Mouse (Mus musculus): ENCODE results near the gene Ostf1. TPM values are rescaled to one million over a fixed set of nuclear protein-coding genes. Genes with fewer than 3 reads are reported as not detected.

The Ostf1 gene
- polyA plus RNA-seq, 1 experiment from 2014 or later: 85.8 TPM

GRCm38 (mm10) chr19:18663904-18664303 is 32.3 kb upstream of the Ostf1 start:
- H3K4me3 ChIP-seq (ENCODE audit: control insufficient read depth in 1 of 2, insufficient read depth in 1 of 2, low read depth in 1 of 2, low read length in 2 of 2): no peak overlapping the region
- H3K9ac ChIP-seq (ENCODE audit: low read length): no peak overlapping the region
- no peak overlapping the region for H3K4me2 ChIP-seq (ENCODE audit: low read length)
- no peaks in the 10 kb centered on the region for H3K9me3 ChIP-seq (ENCODE audit: control insufficient read depth, low read length)
- no peaks in the 10 kb centered on the region for H3K36me3 ChIP-seq (ENCODE audit: control insufficient read depth, insufficient read depth, low read length)
- WGBS: 75% methylated on average over 2 of the region's 2 CpGs
- H3K27ac ChIP-seq (replicated peaks in 1 of 2; ENCODE audit: control insufficient read depth in 1 of 2, insufficient read depth in 1 of 2, low read depth in 2 of 2, low read length in 2 of 2): no peak overlapping the region
- no peaks in the 10 kb centered on the region for H3K27me3 ChIP-seq (ENCODE audit: control insufficient read depth, insufficient read depth, low read length)
- ATAC-seq (ENCODE audit: insufficient number of reproducible peaks, insufficient read depth, low FRiP score, low read depth): no peak
- no peaks in the 10 kb centered on the region; a peak in 1 of 4 replicates for H3K4me1 ChIP-seq (ENCODE audit: control insufficient read depth in 2 of 2, insufficient read depth in 2 of 2, low read length in 2 of 2)

- no peaks in the 10 kb centered on the region for H3K9me3 ChIP-seq (ENCODE audit: control insufficient read depth, low read length)
- no peak for ATAC-seq (ENCODE audit: insufficient number of reproducible peaks, insufficient read depth, low FRiP score, low read depth)
- H3K4me1 ChIP-seq (ENCODE audit: control insufficient read depth in 2 of 2, insufficient read depth in 2 of 2, low read length in 2 of 2): no peaks in the 10 kb centered on the region; a peak in 1 of 4 replicates
- H3K4me3 ChIP-seq (ENCODE audit: control insufficient read depth in 1 of 2, insufficient read depth in 1 of 2, low read depth in 1 of 2, low read length in 2 of 2): no peak overlapping the region
- WGBS: 47% methylated on average over 1 of the region's 1 CpGs
- H3K27ac ChIP-seq (replicated peaks in 1 of 2; ENCODE audit: control insufficient read depth in 1 of 2, insufficient read depth in 1 of 2, low read depth in 2 of 2, low read length in 2 of 2): no peak overlapping the region
- H3K4me2 ChIP-seq (ENCODE audit: low read length): no peak overlapping the region
- no peaks in the 10 kb centered on the region for H3K36me3 ChIP-seq (ENCODE audit: control insufficient read depth, insufficient read depth, low read length)
- no peaks in the 10 kb centered on the region for H3K27me3 ChIP-seq (ENCODE audit: control insufficient read depth, insufficient read depth, low read length)
- H3K9ac ChIP-seq (ENCODE audit: low read length): no peak overlapping the region
These were observed 30.1 kb upstream of the Ostf1 start for GRCm38 (mm10) chr19:18661683-18662082.

GRCm38 (mm10) chr19:18660466-18660865 is 28.8 kb upstream of the Ostf1 start:
- WGBS: 76% methylated on average over 3 of the region's 3 CpGs
- no peaks in the 10 kb centered on the region for H3K27me3 ChIP-seq (ENCODE audit: control insufficient read depth, insufficient read depth, low read length)
- no peak overlapping the region for H3K4me2 ChIP-seq (ENCODE audit: low read length)
- no peak overlapping the region for H3K9ac ChIP-seq (ENCODE audit: low read length)
- H3K4me1 ChIP-seq (ENCODE audit: control insufficient read depth in 2 of 2, insufficient read depth in 2 of 2, low read length in 2 of 2): peaks cover under 1% of the 10 kb centered on the region in 2 experiments; a peak in 2 of 4 replicates
- H3K27ac ChIP-seq (replicated peaks in 1 of 2; ENCODE audit: control insufficient read depth in 1 of 2, insufficient read depth in 1 of 2, low read depth in 2 of 2, low read length in 2 of 2): no peak overlapping the region
- H3K4me3 ChIP-seq (ENCODE audit: control insufficient read depth in 1 of 2, insufficient read depth in 1 of 2, low read depth in 1 of 2, low read length in 2 of 2): no peak overlapping the region
- no peaks in the 10 kb centered on the region for H3K9me3 ChIP-seq (ENCODE audit: control insufficient read depth, low read length)
- no peaks in the 10 kb centered on the region for H3K36me3 ChIP-seq (ENCODE audit: control insufficient read depth, insufficient read depth, low read length)
- ATAC-seq (ENCODE audit: insufficient number of reproducible peaks, insufficient read depth, low FRiP score, low read depth): no peak

- no CpG with 5 or more reads among the region's 1 CpGs for WGBS
- no peaks in the 10 kb centered on the region for H3K36me3 ChIP-seq (ENCODE audit: control insufficient read depth, insufficient read depth, low read length)
These were observed 27.7 kb upstream of the Ostf1 start for GRCm38 (mm10) chr19:18659349-18659748.

GRCm38 (mm10) chr19:18658473-18658872 is 26.9 kb upstream of the Ostf1 start:
- Histone ChIP-seq H3K4me3 (ENCODE audit: control insufficient read depth in 1 of 2, insufficient read depth in 1 of 2, low read depth in 1 of 2, low read length in 2 of 2) (no peak overlapping the region), H3K4me2 (ENCODE audit: low read length) (no peak overlapping the region), H3K4me1 (ENCODE audit: control insufficient read depth in 2 of 2, insufficient read depth in 2 of 2, low read length in 2 of 2) (peaks cover 14 to 20% of the 10 kb centered on the region in 2 experiments), H3K27me3 (ENCODE audit: control insufficient read depth, insufficient read depth, low read length) (no peaks in the 10 kb centered on the region), H3K9me3 (ENCODE audit: control insufficient read depth, low read length) (no peaks in the 10 kb centered on the region), H3K27ac (replicated peaks in 1 of 2; ENCODE audit: control insufficient read depth in 1 of 2, insufficient read depth in 1 of 2, low read depth in 2 of 2, low read length in 2 of 2) (no peak overlapping the region), H3K36me3 (ENCODE audit: control insufficient read depth, insufficient read depth, low read length) (no peaks in the 10 kb centered on the region), H3K9ac (ENCODE audit: low read length) (no peak overlapping the region)
- 74% methylated on average over 4 of the region's 4 CpGs for WGBS
- ATAC-seq (ENCODE audit: insufficient number of reproducible peaks, insufficient read depth, low FRiP score, low read depth): no peak

More at GRCm38 (mm10) chr19:18659349-18659748, 27.7 kb upstream of the Ostf1 start:
- no peak for ATAC-seq (ENCODE audit: insufficient number of reproducible peaks, insufficient read depth, low FRiP score, low read depth)
- Histone ChIP-seq H3K4me3 (ENCODE audit: control insufficient read depth in 1 of 2, insufficient read depth in 1 of 2, low read depth in 1 of 2, low read length in 2 of 2) (no peak overlapping the region), H3K4me2 (ENCODE audit: low read length) (no peak overlapping the region), H3K9me3 (ENCODE audit: control insufficient read depth, low read length) (no peaks in the 10 kb centered on the region), H3K9ac (ENCODE audit: low read length) (no peak overlapping the region), H3K27me3 (ENCODE audit: control insufficient read depth, insufficient read depth, low read length) (no peaks in the 10 kb centered on the region), H3K4me1 (ENCODE audit: control insufficient read depth in 2 of 2, insufficient read depth in 2 of 2, low read length in 2 of 2) (peaks cover 7 to 11% of the 10 kb centered on the region in 2 experiments), H3K27ac (replicated peaks in 1 of 2; ENCODE audit: control insufficient read depth in 1 of 2, insufficient read depth in 1 of 2, low read depth in 2 of 2, low read length in 2 of 2) (no peak overlapping the region)

GRCm38 (mm10) chr19:18655999-18656398 is 24.4 kb upstream of the Ostf1 start:
- ATAC-seq (ENCODE audit: insufficient number of reproducible peaks, insufficient read depth, low FRiP score, low read depth): no peak
- Histone ChIP-seq H3K4me3 (ENCODE audit: control insufficient read depth in 1 of 2, insufficient read depth in 1 of 2, low read depth in 1 of 2, low read length in 2 of 2) (no peak overlapping the region), H3K36me3 (ENCODE audit: control insufficient read depth, insufficient read depth, low read length) (no peaks in the 10 kb centered on the region), H3K27me3 (ENCODE audit: control insufficient read depth, insufficient read depth, low read length) (no peaks in the 10 kb centered on the region), H3K4me1 (ENCODE audit: control insufficient read depth in 2 of 2, insufficient read depth in 2 of 2, low read length in 2 of 2) (peaks cover 21 to 23% of the 10 kb centered on the region in 2 experiments), H3K27ac (replicated peaks in 1 of 2; ENCODE audit: control insufficient read depth in 1 of 2, insufficient read depth in 1 of 2, low read depth in 2 of 2, low read length in 2 of 2) (no peak overlapping the region), H3K4me2 (ENCODE audit: low read length) (no peak overlapping the region), H3K9ac (ENCODE audit: low read length) (no peak overlapping the region), H3K9me3 (ENCODE audit: control insufficient read depth, low read length) (no peaks in the 10 kb centered on the region)
- 69% methylated on average over 7 of the region's 7 CpGs for WGBS

GRCm38 (mm10) chr19:18654984-18655383 is 23.4 kb upstream of the Ostf1 start:
- peak overlapping the region; percentile 64 to 75 for H3K27ac ChIP-seq (replicated peaks in 1 of 2; ENCODE audit: control insufficient read depth in 1 of 2, insufficient read depth in 1 of 2, low read depth in 2 of 2, low read length in 2 of 2)
- H3K9ac ChIP-seq (ENCODE audit: low read length): no peak overlapping the region
- H3K4me3 ChIP-seq (ENCODE audit: control insufficient read depth in 1 of 2, insufficient read depth in 1 of 2, low read depth in 1 of 2, low read length in 2 of 2): no peak overlapping the region
- H3K4me1 ChIP-seq (ENCODE audit: control insufficient read depth in 2 of 2, insufficient read depth in 2 of 2, low read length in 2 of 2): peaks cover 23% of the 10 kb centered on the region in 2 experiments
- H3K36me3 ChIP-seq (ENCODE audit: control insufficient read depth, insufficient read depth, low read length): no peaks in the 10 kb centered on the region
- no peak for ATAC-seq (ENCODE audit: insufficient number of reproducible peaks, insufficient read depth, low FRiP score, low read depth)
- no peaks in the 10 kb centered on the region for H3K27me3 ChIP-seq (ENCODE audit: control insufficient read depth, insufficient read depth, low read length)
- 40% methylated on average over 5 of the region's 5 CpGs for WGBS
- no peaks in the 10 kb centered on the region for H3K9me3 ChIP-seq (ENCODE audit: control insufficient read depth, low read length)
- no peak overlapping the region for H3K4me2 ChIP-seq (ENCODE audit: low read length)

GRCm38 (mm10) chr19:18654330-18654729 is 22.7 kb upstream of the Ostf1 start:
- no peaks in the 10 kb centered on the region for H3K27me3 ChIP-seq (ENCODE audit: control insufficient read depth, insufficient read depth, low read length)
- H3K9me3 ChIP-seq (ENCODE audit: control insufficient read depth, low read length): no peaks in the 10 kb centered on the region
- peaks cover 23% of the 10 kb centered on the region in 2 experiments for H3K4me1 ChIP-seq (ENCODE audit: control insufficient read depth in 2 of 2, insufficient read depth in 2 of 2, low read length in 2 of 2)
- H3K9ac ChIP-seq (ENCODE audit: low read length): no peak overlapping the region
- H3K4me2 ChIP-seq (ENCODE audit: low read length): no peak overlapping the region
- WGBS: 84% methylated on average over 8 of the region's 8 CpGs
- ATAC-seq (ENCODE audit: insufficient number of reproducible peaks, insufficient read depth, low FRiP score, low read depth): no peak
- no peak overlapping the region for H3K4me3 ChIP-seq (ENCODE audit: control insufficient read depth in 1 of 2, insufficient read depth in 1 of 2, low read depth in 1 of 2, low read length in 2 of 2)
- peak overlapping the region; percentile 48 to 75; a peak in 3 of 4 replicates for H3K27ac ChIP-seq (replicated peaks in 1 of 2; ENCODE audit: control insufficient read depth in 1 of 2, insufficient read depth in 1 of 2, low read depth in 2 of 2, low read length in 2 of 2)
- no peaks in the 10 kb centered on the region for H3K36me3 ChIP-seq (ENCODE audit: control insufficient read depth, insufficient read depth, low read length)
